Mouse (Mus musculus) limb, embryonic 14.5 days (tissue): Measurements from ENCODE around the gene Frmd7. TPM values are rescaled to one million over a fixed set of nuclear protein-coding genes. Genes with fewer than 3 reads are reported as not detected.

ENCODE experiments used
- ATAC-seq: fragments of 200-750 bp; cut with Nextera tagmentation; 2 replicates; pipeline ENCODE4 v1.8.0; 2017; ENCODE audit warnings: low read depth, moderate number of reproducible peaks, moderate TSS enrichment; ENCODE audit not compliant: low FRiP score
- DNase-seq: peaks from one replicate; pipeline ENCODE4 v3.0.0-alpha.2; 2015; ENCODE audit warnings: low spot score
- H3K27ac ChIP-seq: fragments of 300-500 bp; sonication (generic); replicated peaks from 2 replicates; pipeline ENCODE4 v1.5.1; 2014; ENCODE audit warnings: low read depth, mild to moderate bottlenecking, low read length, moderate library complexity, mixed read lengths
- H3K27me3 ChIP-seq: fragments of 300-500 bp; sonication (generic); 2 replicates; pipeline ENCODE4 v1.6.1; 2014; ENCODE audit warnings: low read length, mixed read lengths; ENCODE audit not compliant: control insufficient read depth, insufficient read depth
- H3K36me3 ChIP-seq: fragments of 300-500 bp; sonication (generic); 2 replicates; pipeline ENCODE4 v1.6.1; 2014; ENCODE audit warnings: mild to moderate bottlenecking, low read length, moderate library complexity, mixed read lengths; ENCODE audit not compliant: control insufficient read depth, insufficient read depth
- H3K4me1 ChIP-seq: fragments of 300-500 bp; sonication (generic); 2 replicates; pipeline ENCODE4 v1.6.1; 2014; ENCODE audit warnings: antibody characterized with exemption, low read length, mixed read lengths; ENCODE audit not compliant: control insufficient read depth, insufficient read depth
- H3K4me2 ChIP-seq: fragments of 300-500 bp; sonication (generic); replicated peaks from 2 replicates; pipeline ENCODE4 v1.6.1; 2014; ENCODE audit warnings: low read depth, mild to moderate bottlenecking, low read length, moderate library complexity; ENCODE audit not compliant: severe bottlenecking
- H3K4me3 ChIP-seq: fragments of 300-500 bp; sonication (generic); replicated peaks from 2 replicates; pipeline ENCODE4 v1.5.1; 2014; ENCODE audit warnings: low read length
- H3K9ac ChIP-seq: fragments of 300-500 bp; sonication (generic); 2 replicates; pipeline ENCODE4 v1.6.1; 2014; ENCODE audit warnings: mild to moderate bottlenecking, low read depth, low read length, moderate library complexity; ENCODE audit not compliant: severe bottlenecking
- H3K9me3 ChIP-seq: fragments of 300-500 bp; sonication (generic); 2 replicates; pipeline ENCODE4 v1.6.1; 2016; ENCODE audit warnings: low read length; ENCODE audit not compliant: control insufficient read depth
- POLR2A ChIP-seq: fragments of 200-500 bp; IDR thresholded peaks from 2 replicates; pipeline ENCODE4 v1.8.0; 2012; ENCODE audit warnings: inconsistent platforms, mild to moderate bottlenecking, moderate library complexity, borderline replicate concordance; ENCODE audit not compliant: insufficient read depth, insufficient read length; ENCODE audit errors: extremely low read depth
- WGBS: fragments of 180-500 bp; shearing (Covaris S2); extraction: QIAGEN DNeasy Blood & Tissue Kit; methylation state at CpG from one replicate; pipeline ENCODE4 v1.1.7; 2014; 5-methylcytosine and 5-hydroxymethylcytosine counted together
- polyA plus RNA-seq, 2 experiments: library from polyadenylated mRNA; depleted of rRNA in 1 of 2; stranded (reverse) in 1 of 2; unstranded in 1 of 2; fragments of >200 nt; fragmentation: Nextera tagmentation in 1 of 2; extraction: Ambion mirVana in 1 of 2; gene quantifications; 2 replicates each; pipeline versions ENCODE4 v1.2.1 to v1.2.3; 2012 to 2014

Gene Frmd7
- polyA plus RNA-seq, 2 experiments: 0.11 to 0.55 TPM

DNA sequence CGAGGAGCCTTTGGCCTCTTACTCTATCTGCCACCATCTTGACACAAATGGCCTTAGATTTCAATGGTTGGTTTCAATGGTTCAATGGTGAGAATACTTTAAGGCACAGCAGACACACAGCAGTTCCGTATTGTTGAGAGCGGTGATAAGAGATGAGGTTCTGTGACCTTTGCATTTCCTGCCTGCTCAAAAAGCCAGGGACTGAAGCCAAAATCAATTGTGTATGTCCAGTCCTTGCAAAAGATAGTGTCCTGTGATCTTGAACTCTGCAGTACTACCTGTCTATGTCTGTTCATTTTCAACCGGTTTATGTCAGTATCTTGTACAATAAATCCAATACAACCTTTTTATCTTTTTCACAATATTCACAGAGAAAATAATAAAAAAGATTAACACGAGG lies 77.8 kb downstream of the Frmd7 start:
- no peak overlapping the region for H3K4me3 ChIP-seq
- DNase-seq (no peak), ATAC-seq (no peak)
- no peaks in the 10 kb centered on the region for H3K4me1 ChIP-seq
- TF ChIP-seq POLR2A: no peak
- H3K9ac ChIP-seq: no peak overlapping the region
- no peak overlapping the region for H3K27ac ChIP-seq
- no peaks in the 10 kb centered on the region for H3K27me3 ChIP-seq
- no peaks in the 10 kb centered on the region for H3K9me3 ChIP-seq
- H3K4me2 ChIP-seq: no peak overlapping the region
- no peaks in the 10 kb centered on the region for H3K36me3 ChIP-seq
- WGBS: 73% methylated on average over 5 of the region's 5 CpGs

DNA sequence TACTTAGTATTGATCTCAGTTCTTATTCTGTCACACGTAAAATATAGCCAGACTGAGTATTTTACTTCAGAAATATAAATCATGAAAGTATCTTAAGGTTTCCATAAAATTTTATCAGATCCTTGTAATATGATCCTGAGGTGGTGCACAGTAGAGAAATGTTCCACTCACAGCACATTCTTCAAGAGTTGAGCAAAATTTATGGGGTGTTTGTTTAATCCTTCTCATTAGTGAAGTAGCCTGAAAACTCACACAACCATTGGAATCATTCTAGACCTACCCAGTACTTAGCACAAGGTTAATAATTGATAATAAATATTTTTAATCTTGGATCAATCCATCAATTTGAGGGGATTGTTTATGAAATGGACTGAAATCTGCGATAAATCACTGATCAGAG lies 78.7 kb downstream of the Frmd7 start:
- no peak for TF ChIP-seq POLR2A
- H3K4me1 ChIP-seq: no peaks in the 10 kb centered on the region
- H3K27me3 ChIP-seq: no peaks in the 10 kb centered on the region
- no peak overlapping the region for H3K4me3 ChIP-seq
- H3K27ac ChIP-seq: no peak overlapping the region
- whole genome bisulfite sequencing: 30% methylated on average over 2 of the region's 2 CpGs
- no peak overlapping the region for H3K4me2 ChIP-seq
- DNase-seq (no peak), ATAC-seq (no peak)
- H3K9me3 ChIP-seq: no peaks in the 10 kb centered on the region
- no peaks in the 10 kb centered on the region for H3K36me3 ChIP-seq
- no peak overlapping the region for H3K9ac ChIP-seq

DNA sequence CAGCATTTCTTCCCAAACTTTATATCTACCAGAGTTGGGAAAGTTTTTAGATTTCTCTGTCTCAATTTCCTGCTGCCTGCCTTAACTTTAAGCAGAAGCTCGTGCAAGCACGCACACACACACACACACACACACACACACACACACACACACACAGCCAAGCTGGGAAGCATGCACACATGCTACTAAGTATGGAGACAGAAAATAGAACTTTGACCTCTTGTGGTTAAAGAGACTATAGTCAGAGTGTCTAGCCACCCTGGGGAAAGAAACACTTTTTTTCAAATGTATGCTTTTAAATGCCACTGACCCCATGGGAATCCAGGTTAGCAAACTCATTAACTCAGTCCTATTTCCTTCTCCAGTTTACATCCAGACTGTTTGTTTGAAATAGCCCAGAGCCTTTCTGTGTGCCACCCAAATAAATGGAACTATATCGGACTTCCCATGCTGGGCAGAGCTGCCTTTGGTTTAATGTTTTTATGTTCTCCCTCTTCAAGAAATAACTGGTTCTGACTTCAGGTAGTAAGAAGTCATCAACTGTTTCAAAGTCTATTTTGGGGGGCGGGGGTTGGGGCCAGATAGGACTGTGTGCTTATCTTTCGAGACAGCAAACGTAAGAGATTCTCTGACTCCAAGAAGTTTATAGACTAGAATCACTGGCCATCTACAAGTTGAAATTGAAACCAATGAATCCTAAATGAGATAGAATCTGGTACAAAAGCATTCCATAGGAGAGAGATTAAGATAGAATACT lies 91.9 kb downstream of the Frmd7 start:
- Histone ChIP-seq H3K4me2 (no peak overlapping the region), H3K27me3 (no peaks in the 10 kb centered on the region), H3K36me3 (no peaks in the 10 kb centered on the region), H3K4me3 (no peak overlapping the region), H3K9ac (no peak overlapping the region), H3K4me1 (no peaks in the 10 kb centered on the region), H3K27ac (no peak overlapping the region), H3K9me3 (no peaks in the 10 kb centered on the region)
- TF ChIP-seq POLR2A: no peak
- WGBS: 48% methylated on average over 6 of the region's 6 CpGs
- ATAC-seq (no peak), DNase-seq (no peak)

Other genes starting within 250 kb of the Frmd7 start
- gene Stk26, start 101.7 kb downstream of the Frmd7 start, polyA plus RNA-seq (2012; rRNA removed): 46.3 and 47.4 TPM in 2 replicates
- gene Stk26, start 101.7 kb downstream of the Frmd7 start, polyA plus RNA-seq (2014; fragmentation: Nextera tagmentation; extraction: Ambion mirVana): 16.4 and 17.9 TPM in 2 replicates
- 33.8 and 34.4 TPM in 2 replicates for gene Rap2c, start 75.3 kb upstream of the Frmd7 start, polyA plus RNA-seq (2012; rRNA removed)
- 36.2 and 39.0 TPM in 2 replicates for gene Rap2c, start 75.3 kb upstream of the Frmd7 start, polyA plus RNA-seq (2014; fragmentation: Nextera tagmentation; extraction: Ambion mirVana)